Mouse (Mus musculus): ENCODE measurements around the gene Akr1e1. TPM values are rescaled to one million over a fixed set of nuclear protein-coding genes. Genes with fewer than 3 reads are reported as not detected.

The Akr1e1 gene
- polyA plus RNA-seq, 1 experiment from 2014 or later, result 45.6 TPM

DNA sequence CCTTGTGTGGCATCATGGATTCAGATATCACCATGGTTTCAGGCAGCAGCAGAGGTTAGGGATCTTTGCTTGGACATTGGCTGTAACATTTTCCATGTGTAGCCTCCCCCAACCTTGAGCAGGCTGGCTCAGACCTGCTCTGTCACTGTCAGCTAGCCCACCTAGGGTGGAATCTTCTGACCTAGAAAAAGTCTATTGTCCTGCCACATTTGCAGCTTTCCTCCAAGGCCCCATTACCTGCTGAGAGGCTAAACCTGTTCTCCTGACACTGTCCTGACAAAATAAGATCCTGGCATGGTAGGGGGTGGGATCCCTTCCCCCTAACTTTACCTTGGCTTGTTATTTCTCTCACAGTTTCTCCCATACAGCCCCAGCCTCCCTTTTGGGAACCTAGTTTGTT lies 48.5 kb downstream of the Akr1e1 start:
- no peak for ATAC-seq (ENCODE audit: insufficient number of reproducible peaks, insufficient read depth, low FRiP score, low TSS enrichment)
- Histone ChIP-seq H3K36me3 (no peaks in the 10 kb centered on the region), H3K4me2 (replicated peaks) (no peak overlapping the region), H3K9ac (no peak overlapping the region), H3K4me1 (no peaks in the 10 kb centered on the region), H3K27me3 (no peaks in the 10 kb centered on the region), H3K27ac (no peak overlapping the region), H3K4me3 (no peak overlapping the region), H3K9me3 (no peaks in the 10 kb centered on the region)

- Histone ChIP-seq H3K9ac (no peak overlapping the region), H3K36me3 (no peaks in the 10 kb centered on the region), H3K4me2 (replicated peaks) (no peak overlapping the region), H3K27ac (no peak overlapping the region), H3K4me1 (no peaks in the 10 kb centered on the region), H3K9me3 (no peaks in the 10 kb centered on the region), H3K4me3 (no peak overlapping the region), H3K27me3 (no peaks in the 10 kb centered on the region)
- no peak for ATAC-seq (ENCODE audit: insufficient number of reproducible peaks, insufficient read depth, low FRiP score, low TSS enrichment)
- 73% methylated on average over 1 of the region's 1 CpGs for WGBS
Measured at GRCm38 (mm10) chr13:4559143-4559542, 49.8 kb downstream of the Akr1e1 start.

Other genes starting within 250 kb of the Akr1e1 start
- gene Akr1c6, start 174.9 kb downstream of the Akr1e1 start, polyA plus RNA-seq (2016; fragmentation: Nextera tagmentation; extraction: Ambion mirVana), result not detected in 2 replicates
- not detected in 2 replicates for gene Akr1c20, start 85.8 kb downstream of the Akr1e1 start, polyA plus RNA-seq (2016; fragmentation: Nextera tagmentation; extraction: Ambion mirVana)
- not detected in 2 replicates for gene Akr1c21, start 35.1 kb downstream of the Akr1e1 start, polyA plus RNA-seq (2016; fragmentation: Nextera tagmentation; extraction: Ambion mirVana)

Measured in embryonic facial prominence, embryonic 12.5 days (tissue).